Mouse (Mus musculus) c-Kit-positive CD71-negative TER-119-negative erythroid progenitor cells, embryonic 14.5 days (primary cell): Measurements from ENCODE around the gene Mbl1.

ENCODE experiments used
- DNase-seq: peaks from one replicate; pipeline ENCODE4 v3.0.0-alpha.2; 2013; ENCODE audit warnings: low read depth

Gene Mbl1

GRCm38 (mm10) chr14:41198037-41198730, 46.9 kb downstream of the Mbl1 start:
- no peak for DNase-seq
